Mouse (Mus musculus) cerebellum, postnatal 36 days (tissue): ENCODE data around the gene Slc35g1.
"Not testable (repeated sequence)": the region's sequence is repeated elsewhere in the genome, so short reads cannot be mapped to it uniquely, and the experiment has no call there.

Source experiments
- DNase-seq, 2 experiments: peaks; one replicate each; pipeline ENCODE4 v3.0.0; 2021 to 2022; ENCODE audit warnings: mixed read lengths in 2 of 2

The Slc35g1 gene

DNA sequence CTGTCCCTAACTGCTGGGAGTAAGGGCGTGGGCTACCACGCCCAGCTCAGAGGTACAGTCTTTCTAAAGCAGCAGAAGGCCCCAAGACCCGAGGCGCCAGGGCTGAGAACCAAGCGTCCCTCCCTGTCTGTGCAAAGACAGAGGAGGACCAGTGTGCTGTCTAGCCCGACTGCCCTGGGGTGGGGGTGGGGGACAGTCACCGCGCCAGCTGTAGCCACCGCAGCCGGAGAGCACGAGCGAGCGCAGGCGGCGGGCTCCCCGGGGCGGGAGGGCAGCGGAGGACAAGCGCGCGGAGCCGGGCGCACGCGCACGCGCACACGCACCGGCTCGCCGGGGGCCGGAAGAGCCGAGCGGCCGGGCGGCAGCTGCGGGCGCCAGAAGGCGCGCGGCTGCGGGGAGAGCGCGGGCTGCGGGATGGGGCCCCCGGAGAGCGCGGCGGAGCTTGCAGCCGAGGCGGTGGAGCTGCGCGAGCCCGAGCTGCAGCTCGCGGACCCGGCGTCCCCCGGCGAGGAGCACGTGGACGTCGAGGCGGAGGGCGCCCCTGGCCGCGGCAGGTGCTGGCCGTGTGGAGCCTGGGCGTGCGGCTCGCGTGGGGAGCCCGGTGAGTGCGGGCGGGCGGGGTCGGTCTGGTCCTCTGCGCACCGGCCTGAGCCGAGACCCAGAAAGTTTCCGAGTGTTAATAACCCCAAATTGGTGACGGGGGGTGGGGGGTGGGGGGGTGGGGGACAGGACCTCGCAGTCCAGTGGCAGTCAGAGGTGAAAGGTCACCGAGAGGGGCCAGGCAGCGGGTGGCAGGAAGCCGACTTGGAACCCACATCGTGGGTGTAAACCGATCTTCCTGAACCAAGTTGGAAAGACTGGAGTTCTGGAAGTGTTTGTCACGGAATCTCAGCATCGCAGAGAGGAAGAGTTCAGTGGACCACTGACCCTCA lies at the start of gene Slc35g1:
Gene Slc35g1, plus strand, starts transcription at position 280 of the 932 bp plus-strand sequence.
- DNase-seq: peak; percentile 49 to 74

DNA sequence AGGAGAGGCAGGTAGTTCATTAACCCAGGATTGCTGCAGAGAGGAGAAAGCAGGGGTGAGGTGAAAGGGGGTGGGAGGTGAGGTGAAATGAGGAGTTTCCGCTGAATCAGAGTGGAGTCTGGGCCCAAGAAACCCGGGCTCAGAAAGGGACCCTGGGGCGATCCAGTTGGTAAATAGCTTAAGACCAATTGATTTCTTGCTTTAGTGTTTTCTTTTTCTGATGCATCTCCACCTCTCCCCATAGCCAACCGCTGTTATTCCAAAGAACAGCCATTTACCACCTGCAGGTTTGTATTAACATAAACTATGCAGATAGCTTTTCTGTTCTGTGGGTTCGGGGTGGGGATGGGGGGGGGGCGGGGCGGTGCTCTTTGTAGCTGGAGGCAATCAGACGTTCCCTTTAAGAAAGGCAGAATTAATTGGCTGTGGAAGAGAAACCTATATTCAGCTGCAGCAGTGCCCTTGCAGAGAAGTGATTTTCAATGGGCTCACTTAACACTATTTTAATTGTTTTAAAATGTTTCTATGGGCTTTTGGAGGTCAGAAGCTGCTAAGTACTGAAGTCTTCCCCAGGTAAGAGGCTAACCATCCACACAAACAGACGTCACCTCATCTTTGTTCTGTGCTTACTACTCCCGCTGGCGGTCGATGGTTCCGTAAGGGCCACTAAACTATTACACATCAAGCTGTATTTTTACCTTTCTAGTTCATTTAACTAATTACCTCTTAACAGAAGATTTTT lies 47.3 kb upstream of the Slc35g1 start:
- DNase-seq: no peak

DNA sequence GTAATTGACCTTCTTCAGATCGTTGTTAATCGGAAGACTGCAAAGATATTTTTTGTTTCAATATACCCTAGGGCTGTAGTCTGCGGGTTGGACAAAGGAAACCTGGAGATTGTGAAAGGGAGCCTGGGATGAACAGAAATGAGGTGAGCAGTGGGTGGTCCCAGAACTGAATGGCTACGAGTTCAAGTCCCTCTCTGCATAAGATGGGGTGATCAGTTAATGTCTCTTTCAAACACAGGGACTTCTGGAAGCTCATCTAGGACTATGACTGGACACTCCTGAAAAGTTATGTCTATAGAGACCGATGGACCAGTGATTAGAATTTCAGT lies 46.8 kb upstream of the Slc35g1 start:
- no peak for DNase-seq

DNA sequence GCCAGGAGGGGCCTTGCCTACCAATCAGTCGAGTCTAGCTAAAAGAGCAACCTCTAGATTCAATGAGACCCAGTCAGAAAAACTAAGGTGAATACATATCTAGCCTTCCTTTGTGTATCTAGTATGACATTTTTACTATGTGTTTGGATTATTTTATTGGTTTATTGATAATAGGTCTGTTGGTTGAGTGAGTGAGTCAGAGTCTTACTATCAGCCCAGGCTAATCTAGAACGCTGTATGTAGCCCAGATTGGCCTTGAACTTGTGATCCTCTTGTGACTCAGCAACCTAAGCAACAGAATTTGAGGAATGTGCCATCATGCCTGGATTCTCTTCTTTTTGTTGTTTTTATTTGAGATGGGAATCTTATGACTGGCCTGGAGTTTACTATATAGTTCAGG lies 44.6 kb upstream of the Slc35g1 start:
- no peak for DNase-seq

DNA sequence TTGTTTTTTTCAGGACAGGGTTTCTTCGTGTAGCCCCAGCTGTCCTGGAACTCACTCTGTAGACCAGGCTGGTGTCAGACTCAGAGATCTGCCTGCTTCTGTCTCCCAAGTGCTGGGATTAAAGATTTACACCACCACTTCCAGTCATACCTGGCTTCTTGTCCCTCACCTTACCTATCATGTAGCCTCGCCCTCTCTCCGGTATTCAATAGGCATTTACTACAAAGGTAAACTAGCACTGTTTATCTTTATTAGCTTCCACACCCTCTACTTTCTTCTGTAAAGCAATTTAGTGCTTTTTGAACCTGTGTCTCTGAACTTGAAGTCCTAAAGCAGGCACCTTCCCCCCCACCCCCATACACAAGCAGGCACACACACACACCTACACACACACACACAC lies 44.1 kb upstream of the Slc35g1 start:
- no peak for DNase-seq

DNA sequence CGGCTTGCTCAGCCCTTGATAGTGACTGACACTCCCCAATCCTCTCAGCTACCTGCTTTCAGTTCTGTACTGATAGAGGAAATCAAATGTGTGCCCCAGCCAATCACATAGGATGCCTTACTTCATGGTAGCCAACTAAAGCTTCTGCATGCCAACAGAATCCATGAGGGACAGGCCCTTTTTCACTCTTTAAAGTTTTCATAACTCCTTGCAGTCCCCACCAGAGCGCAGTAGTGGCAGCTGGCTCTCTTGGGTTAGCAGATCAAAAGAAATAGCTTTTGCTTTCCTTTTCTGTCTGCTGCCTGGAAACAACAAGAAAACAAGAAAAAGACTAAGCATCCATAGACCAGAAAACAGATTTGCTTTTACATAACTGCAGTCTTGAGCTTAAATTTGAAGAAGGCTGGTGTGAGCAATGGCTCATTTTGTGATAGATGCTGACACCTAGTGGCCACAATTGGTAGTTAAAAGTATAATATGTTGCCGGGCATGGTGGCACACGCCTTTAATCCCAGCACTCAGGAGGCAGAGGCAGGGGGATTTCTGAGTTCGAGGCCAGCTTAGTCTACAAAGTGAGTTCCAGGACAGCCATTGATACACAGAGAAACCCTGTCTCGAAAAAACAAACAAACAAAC lies 43.2 kb upstream of the Slc35g1 start:
- DNase-seq: peak; percentile 15 to 50

DNA sequence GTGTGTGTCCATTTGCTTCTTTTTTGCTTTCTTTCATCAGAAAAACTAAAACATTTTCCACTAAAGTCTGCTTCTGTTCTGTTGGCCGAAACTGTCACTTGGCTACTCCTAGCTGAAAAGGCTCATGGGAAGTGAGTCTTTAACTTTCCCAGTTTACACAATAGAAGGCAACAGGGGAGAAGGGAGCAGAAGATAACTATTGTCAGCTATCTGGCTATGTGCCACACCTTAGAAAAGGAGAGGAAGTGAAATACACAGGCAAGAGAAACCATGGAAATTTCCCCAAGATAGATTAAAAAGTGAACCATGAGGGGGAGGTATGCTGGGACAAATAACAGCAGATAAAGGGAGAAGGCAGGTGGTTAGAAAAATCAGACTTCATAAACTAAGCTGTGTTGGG lies 41.5 kb upstream of the Slc35g1 start:
- DNase-seq: no peak

DNA sequence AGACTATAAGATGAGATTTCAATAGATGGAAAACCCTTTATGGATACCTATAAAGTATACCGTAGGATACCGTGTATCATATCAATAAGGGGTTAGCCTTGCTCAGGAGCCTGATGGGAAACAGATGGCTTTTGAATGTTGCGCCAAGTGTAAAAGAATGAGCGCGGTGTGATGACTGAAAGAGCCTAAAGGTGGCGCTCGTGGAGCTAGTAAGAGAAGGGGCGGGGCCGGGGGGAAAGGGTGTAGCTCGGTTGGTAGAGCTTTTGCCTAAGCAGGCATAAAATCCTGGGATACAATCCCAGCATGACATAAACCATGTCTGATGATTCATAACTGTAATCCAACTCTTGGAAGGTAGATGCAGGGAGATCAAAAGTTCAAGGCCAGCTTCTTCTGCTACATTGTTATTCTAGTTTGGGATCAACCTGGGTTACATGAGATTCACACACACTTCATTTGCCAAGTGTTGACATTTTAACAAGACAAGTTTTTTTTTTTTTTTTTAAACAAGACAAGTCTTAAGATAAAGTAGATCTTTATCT lies 40.9 kb upstream of the Slc35g1 start:
- no peak for DNase-seq

DNA sequence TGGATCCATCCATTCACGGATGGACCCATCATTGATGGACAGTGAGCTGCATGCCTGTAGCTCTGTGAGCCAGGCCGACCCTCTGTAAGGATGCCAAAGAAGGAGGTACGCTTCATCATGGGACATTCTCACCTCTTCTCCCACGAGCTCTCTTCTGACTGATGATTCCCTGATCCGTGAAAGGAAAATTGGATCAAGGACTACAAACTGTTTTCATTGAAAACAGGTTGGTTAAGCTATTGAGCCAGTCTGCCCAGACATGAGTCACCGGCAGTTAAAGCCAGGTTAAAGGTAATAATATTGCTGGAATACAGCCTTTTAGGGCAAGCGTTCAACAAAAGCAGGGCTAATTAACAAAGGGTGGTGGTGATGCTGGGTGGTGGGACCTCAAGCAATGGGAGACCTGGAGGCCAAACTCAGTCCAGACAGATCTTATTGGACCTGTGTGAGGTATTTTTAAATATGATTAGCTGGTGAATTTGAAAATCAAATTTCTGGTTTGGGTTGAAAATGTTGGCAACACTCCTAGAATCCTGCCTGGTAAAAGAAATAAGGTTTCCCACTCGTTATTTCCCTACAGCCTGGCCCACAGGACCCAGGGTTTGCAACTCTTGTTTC lies 39.5 kb upstream of the Slc35g1 start:
- no peak for DNase-seq

DNA sequence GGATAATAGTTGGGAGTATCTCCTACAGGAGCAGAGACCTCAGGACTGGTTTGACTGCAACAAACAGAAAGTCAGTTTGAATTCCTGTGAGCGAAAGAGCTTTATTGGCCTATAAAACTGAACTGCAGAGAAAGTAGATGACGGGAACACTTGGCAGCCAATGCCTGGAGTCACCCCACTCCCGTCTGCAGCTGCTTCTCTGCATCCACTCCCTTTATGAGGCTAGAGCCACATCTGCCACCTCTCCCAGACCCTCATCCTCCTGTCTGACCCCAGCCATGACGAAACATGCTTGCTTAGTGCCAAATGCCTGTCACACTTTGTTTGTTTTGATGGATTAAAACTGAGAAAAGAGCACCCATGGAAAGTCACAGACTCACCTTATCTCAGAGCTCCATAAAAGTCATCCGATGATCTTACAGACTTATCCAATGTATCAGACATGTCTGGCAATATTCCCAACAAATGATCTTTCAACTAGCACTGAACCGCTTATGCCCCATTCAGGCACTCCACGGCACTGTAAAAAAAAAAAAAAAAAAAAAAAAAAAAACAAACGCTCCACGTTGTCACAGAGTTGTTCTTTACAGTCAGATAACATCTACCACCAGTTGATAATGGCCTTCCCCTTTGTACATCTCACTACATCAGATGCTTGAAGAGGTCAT lies 37.7 kb upstream of the Slc35g1 start:
- DNase-seq: no peak

DNA sequence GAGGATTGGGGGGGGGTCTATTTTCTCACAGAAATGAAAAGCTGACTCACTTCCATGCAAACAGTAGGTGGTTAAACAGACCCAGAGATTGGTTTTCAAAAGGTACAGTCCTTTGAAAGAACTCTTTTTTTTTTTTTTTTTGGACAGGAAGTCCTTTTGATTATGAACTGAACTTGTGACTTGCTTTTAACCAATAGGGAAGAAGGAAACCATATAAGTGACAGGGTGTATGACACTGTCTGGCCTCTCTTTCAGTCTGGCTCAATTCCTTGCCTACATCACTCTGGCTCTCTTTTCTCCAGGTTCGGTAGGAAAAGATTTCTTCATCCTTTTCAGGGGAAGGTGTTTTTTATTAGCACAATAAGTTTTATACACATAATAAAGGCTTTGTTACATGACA lies 36.5 kb upstream of the Slc35g1 start:
- DNase-seq: no peak

DNA sequence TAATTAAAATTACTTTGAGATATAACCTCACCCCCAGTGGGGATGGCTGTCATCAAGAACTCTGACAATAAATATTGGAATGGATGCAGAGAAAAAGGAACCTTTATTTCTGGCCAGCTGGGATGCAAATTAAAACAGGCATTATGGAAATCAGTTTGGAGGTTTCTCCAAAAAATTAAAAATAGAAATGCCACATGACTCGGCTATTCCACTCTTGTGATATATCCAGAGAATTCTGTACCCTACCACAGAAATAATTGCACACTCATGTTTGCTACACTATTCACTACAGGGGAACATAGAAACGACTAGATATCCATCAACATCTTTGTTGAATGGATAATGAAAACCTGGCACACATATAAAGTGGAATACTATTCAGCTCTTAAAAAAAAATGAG lies 33.9 kb upstream of the Slc35g1 start:
- no peak for DNase-seq

DNA sequence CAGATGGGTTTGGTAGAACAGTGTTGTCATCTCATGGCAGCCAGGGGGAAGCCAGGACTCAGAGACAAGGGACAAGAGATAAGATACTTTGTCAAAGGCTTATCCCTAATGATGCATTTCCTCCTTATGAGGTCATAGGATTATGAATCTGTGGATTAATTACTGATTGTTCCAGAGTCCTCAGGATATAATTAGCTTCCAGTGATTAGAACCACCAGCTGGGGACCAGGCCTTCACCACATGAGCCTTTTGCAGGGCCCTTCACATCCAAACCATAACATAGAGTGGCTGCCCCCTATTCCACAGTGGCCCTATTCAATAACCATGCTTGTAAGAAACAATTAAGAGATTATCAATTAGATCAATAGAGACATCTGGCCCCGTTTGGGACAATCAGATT lies 32.4 kb upstream of the Slc35g1 start:
- no peak for DNase-seq

DNA sequence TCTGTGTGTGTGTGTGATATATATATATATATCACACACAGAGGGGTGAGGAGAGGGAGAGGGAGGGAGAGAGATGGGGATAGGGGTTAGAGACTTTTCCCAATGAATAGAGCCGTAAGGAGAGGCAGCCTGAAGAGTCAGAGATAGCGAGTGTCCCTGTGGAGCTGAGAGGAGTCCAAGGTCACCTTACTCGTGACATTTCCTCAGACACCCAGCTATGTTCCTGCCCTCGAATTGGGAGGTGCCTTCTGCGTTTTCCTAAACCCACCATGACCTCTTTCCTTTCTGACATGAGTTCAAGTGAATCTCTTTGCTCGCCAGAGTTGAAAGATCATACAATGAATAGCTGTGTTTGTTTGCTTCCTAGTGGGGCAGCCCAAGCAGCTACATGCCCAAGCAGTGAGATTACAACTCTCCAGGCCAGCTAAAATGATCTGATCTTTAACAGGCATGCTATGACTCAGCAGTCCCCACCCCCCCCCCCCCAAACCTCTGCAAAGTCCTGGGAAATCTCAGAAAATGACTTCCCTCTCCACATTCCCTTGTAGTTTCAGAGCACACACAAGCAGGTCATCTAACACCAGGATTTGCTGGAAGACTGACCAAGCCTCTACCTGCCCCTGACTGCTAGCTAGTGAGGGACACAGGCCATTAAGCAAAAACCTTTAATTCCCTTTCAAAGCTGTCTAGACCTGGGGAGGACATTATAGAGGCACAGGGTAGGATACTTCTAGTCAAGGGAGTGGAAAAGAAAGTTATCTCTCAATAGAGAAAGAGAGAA lies 31.7 kb upstream of the Slc35g1 start:
- no peak for DNase-seq

DNA sequence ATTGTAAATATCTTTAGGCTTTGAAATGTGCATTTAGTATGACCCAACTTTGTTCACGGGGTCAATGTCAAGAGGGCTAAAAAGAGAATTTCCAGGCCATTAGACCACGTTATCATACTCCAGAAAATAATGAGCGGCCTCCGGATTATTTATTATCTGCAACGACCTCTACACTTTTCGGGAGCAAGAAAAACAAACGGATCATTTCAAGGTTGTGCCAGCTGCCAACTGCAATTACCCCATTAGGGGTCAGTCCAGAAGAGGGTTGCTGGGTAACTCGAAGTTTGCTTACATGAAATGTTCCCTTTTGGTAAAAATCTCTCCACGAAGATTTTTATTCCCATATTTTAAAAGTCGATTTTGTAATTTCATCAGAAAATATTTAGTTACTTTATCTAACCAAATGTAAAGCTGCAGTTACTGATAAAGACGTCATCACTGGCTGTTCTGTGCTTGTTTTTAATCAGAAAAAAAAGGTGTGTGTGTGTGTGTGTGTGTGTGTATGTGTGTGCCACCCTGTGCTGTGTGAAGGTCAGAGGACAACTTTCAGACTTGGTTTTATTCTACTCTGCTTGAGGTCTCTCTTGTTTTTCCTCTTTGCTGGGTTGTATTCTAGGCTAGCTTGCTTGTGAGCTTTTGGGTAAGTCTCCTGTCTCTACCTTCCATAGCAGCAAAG lies 30.7 kb upstream of the Slc35g1 start:
- DNase-seq: no peak

DNA sequence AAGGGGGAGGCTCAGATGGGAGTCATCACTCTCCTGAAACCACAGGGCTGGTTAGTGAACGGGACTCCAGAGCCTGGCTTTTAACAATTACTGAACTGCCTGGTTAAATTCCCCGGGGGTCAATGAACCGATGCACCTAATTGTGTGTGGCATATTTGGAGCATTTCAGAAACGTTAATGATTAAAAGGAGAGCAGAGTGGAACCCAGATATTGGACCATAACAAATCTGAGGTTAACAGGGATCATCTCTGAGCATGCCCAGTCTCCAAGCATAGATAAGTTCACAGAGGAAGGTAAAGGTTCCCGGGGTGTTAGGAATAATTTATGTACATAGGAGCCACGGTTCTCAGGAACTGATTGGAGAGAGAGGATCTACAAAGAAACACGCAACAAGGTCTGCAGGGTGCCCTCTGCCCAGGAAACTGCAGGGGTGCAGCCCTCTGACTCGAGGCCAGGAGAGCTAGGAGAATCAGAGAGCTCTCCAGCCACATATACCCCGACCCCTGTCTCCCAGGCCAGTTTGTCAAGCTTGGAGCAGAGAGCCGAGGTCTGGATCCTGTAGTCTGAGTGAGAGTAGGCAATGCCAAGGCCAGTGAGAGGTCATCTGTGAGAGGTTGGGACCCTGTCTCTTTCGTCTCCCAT lies 23.2 kb upstream of the Slc35g1 start:
- DNase-seq: no peak

DNA sequence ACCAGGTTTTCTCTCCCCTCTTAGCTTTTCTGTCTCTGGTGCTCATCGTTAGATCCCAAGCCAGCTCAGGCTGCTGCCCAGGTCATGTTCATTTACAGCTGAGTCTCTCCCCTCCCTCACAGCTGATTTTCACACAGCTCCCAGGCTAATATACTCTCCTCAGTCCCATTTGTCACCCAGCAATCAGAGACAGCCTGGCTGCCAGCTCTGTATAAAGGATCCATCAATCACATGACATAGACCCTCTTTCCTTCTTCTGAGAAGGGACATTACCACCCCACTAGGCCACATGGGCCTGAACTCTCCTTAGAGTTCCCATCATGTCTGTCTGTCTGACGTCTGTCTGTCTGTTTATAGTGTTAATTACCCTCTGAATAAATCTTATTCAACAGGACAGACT lies 22.4 kb upstream of the Slc35g1 start:
- no peak for DNase-seq

DNA sequence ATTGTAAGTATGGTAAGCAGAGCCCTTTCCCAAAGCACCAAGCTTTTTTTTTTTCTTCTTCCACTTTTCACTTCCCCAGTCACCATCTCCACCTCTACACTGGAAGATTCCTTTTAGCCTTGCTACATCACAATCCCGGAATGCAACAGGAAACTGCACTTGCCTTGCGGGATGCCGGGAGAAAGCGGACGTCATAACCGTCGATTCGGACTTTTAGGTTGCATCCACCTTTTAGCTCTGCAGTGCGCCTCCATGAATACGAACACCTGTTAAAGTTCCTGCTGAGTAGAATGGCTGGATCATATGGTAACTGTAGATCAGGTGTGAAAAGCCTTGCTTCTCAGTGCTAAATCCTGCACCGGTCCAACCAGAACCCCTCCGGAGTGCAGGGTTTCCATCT lies 12.0 kb upstream of the Slc35g1 start:
- no peak for DNase-seq

DNA sequence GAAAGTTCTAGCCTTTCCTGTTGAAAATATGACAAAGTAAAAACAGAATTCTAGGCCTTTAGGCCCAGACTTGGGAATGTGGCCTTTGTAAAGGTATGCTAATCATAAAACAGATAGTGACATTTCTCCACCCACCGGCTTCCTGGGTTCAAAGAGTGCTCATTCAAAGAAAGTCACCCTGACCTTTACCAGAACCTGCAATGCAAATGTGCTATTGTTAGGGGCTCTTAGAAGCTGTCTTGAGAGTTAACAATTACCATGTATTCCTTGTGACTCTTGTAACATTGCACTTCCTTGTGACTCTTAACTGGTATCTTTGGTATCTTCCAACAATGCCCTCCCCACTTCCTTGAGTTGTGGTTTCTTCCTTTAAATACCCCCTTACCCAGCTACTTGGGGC lies 8.8 kb upstream of the Slc35g1 start:
- DNase-seq: not testable (repeated sequence)

DNA sequence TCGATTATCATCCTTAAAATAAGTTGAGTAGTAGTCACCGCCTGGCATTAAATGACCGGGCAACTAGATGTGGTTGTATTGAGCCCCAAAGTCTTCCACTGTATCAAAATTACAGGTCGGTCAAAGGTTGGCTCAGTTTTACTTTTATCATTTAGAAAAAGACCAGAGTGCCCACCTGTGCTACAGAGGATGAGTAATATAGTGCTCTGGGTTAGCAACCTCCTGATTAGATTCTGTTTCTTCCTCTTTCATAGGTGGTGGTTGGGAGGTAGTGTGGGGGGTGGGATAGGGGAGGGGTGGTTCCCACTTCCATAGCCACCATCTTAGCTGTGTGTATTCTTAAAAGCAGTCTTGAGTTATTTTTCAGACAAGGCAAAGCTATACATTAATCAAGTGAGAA lies 7.9 kb upstream of the Slc35g1 start:
- DNase-seq: no peak

DNA sequence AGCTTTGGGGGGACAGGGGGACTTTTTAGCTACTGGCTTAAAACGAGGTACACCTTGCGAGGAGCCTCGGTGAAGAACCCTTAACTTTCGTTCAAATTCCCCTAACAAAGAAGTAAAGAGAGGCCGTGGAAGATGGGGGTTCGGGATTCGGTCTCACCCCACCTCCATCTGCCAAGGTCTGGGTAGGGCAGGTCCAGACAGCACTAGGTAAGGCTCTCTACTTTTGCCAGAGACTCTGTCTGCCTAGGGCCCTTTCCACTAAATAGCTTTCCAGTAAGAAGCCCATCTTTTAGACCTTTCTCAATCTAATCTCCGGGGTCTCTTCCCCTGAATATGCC lies 822 bp downstream of the Slc35g1 start:
- DNase-seq: peak in 1 of 2 experiments; percentile 3
